Mouse (Mus musculus): ENCODE data around the gene Atp6v0c.

GRCm38 (mm10) chr17:24203068-24203467, 33.6 kb upstream of the Atp6v0c start:
- TF ChIP-seq CTCF (IDR thresholded peaks at IDR 0.05; ENCODE audit: low read depth) (no peak), EP300 (IDR thresholded peaks at IDR 0.05; ENCODE audit: low read depth) (peak; percentile 79)

Measured in liver, embryonic 14.5 days (tissue).